Mouse (Mus musculus): ENCODE data around the gene Olfr980. TPM values are rescaled to one million over a fixed set of nuclear protein-coding genes. Genes with fewer than 3 reads are reported as not detected.

Olfr980 gene
- not detected for polyA plus RNA-seq (2014; fragmentation: Illumina TruSeq; extraction: RNeasy Lipid Tissue Mini Kit (QIAGEN cat#74804); ENCODE audit: low read depth, low replicate concordance)

DNA sequence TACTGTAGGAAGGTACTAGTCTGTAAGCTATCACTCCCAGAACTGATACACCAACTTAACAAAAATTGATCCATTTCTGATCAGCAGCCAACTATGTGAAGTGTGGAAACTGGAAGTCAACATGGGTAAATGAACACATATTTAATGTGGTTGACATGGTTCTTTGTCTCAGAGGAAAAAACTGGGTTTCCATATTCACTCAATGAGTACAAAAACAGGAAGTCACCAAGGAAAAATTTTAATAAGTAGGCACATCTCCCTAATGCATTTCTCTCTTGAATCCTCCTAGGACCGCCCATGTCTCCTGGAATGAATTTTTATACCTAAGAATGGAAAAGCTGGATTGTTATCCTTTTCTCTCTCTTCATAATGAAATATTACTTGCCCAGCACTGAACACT is at the start of gene Olfr980:
Gene Olfr980 (minus strand): TSS at position 101 of the 400 bp plus-strand sequence.

DNA sequence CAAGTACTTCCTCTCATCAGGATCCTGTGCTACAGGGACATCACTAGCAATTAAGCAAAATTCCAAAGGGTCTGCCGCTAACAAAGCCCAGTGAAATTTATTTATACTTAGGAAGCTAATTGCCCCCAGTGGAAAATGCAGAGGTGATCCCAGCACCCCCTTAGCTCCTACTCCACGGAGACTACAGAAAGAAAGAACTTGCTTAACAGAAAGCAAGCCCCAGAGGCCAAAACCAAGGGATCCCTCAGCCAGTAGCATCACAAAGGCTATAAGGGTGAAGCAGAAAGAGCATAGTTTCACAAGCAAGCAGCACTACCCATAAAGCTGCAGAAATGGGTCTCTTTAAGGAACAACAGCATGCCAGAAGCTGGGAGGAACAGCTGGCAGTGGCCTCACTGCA is 11.8 kb upstream of the Olfr980 start, which contains the start of gene Olfr981:
Gene Olfr981 (plus strand): TSS at position 301 of the 400 bp plus-strand sequence.

DNA sequence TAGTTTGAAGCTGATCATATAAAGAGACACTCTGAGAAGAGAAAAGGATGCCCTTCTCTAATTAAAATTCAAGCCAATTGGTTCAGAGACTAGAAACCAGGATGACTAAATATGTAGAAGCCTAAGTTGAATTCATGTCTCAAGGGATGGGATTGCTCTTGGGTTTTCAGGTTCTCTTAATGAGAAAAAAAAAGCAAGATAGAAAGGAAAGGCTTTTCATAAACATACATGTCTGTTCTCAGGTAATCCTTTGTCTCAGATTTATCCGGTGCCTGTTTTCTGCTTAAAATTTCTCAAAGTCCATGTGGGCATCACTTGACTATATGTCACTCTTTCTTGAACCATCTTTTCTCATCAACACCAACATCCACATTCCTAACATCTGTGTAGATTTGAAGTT is 6.0 kb downstream of the Olfr980 start, which contains the start of gene Olfr979:
Gene Olfr979 (minus strand): TSS at position 101 of the 400 bp plus-strand sequence.

DNA sequence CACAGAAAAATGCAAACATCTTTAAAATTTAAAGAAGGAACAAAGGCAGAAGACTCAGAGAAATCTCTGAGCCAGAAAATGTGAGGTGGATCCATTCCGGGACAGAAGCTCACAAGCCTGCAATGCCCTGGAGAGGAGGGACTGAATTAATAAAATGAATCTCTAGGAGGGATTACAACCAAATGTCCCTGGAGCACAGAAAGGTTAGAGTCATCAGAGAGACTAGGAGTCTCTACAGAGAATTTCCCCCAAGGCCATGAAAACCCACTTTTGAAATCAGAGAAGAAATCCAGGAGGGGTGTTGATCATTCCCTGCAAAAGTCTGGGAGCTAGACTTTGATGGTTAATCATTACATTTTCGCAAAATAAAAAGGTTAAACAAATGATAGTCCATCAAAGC is 17.6 kb downstream of the Olfr980 start, which contains the start of gene Olfr978:
Gene Olfr978 (plus strand): TSS at position 301 of the 400 bp plus-strand sequence.

DNA sequence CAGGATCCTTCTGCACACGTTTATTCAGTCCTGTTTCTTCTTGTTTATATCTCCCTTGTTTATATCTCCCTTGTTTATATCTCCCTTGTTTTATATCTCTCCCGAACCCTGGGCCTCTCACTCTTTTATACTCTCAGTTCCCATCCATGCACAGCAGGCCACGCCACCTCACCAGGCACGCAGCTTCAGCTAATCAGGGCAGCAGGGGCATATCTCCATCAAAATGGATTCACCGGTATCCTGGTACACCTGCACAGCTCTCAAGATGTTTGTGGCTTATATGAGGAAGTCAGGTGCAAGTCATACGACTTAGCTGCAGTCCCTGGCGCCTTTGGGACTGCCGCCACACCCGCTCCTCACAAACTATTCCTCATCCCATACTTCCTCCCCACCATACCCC is 48.3 kb downstream of the Olfr980 start, which contains the start of gene Olfr976:
Gene Olfr976 (minus strand): TSS at position 101 of the 400 bp plus-strand sequence.

Other genes with a start within 250 kb of the Olfr980 start
- not detected for gene Olfr968, start 226.3 kb downstream of the Olfr980 start, polyA plus RNA-seq (2014; fragmentation: Illumina TruSeq; extraction: RNeasy Lipid Tissue Mini Kit (QIAGEN cat#74804); ENCODE audit: low read depth, low replicate concordance)
- not detected for gene Olfr969, start 218.6 kb downstream of the Olfr980 start, polyA plus RNA-seq (2014; fragmentation: Illumina TruSeq; extraction: RNeasy Lipid Tissue Mini Kit (QIAGEN cat#74804); ENCODE audit: low read depth, low replicate concordance)
- not detected for gene Olfr970, start 200.7 kb downstream of the Olfr980 start, polyA plus RNA-seq (2014; fragmentation: Illumina TruSeq; extraction: RNeasy Lipid Tissue Mini Kit (QIAGEN cat#74804); ENCODE audit: low read depth, low replicate concordance)
- gene Olfr971, start 172.7 kb downstream of the Olfr980 start, polyA plus RNA-seq (2014; fragmentation: Illumina TruSeq; extraction: RNeasy Lipid Tissue Mini Kit (QIAGEN cat#74804); ENCODE audit: low read depth, low replicate concordance), result not detected
- gene Olfr972, start 143.2 kb downstream of the Olfr980 start, polyA plus RNA-seq (2014; fragmentation: Illumina TruSeq; extraction: RNeasy Lipid Tissue Mini Kit (QIAGEN cat#74804); ENCODE audit: low read depth, low replicate concordance), result not detected
- not detected for gene Olfr229, start 102.2 kb downstream of the Olfr980 start, polyA plus RNA-seq (2014; fragmentation: Illumina TruSeq; extraction: RNeasy Lipid Tissue Mini Kit (QIAGEN cat#74804); ENCODE audit: low read depth, low replicate concordance)
- gene Olfr974, start 72.1 kb downstream of the Olfr980 start, polyA plus RNA-seq (2014; fragmentation: Illumina TruSeq; extraction: RNeasy Lipid Tissue Mini Kit (QIAGEN cat#74804); ENCODE audit: low read depth, low replicate concordance), result not detected
- not detected for gene Olfr975, start 57.5 kb downstream of the Olfr980 start, polyA plus RNA-seq (2014; fragmentation: Illumina TruSeq; extraction: RNeasy Lipid Tissue Mini Kit (QIAGEN cat#74804); ENCODE audit: low read depth, low replicate concordance)
- gene Olfr976, start 48.4 kb downstream of the Olfr980 start, polyA plus RNA-seq (2014; fragmentation: Illumina TruSeq; extraction: RNeasy Lipid Tissue Mini Kit (QIAGEN cat#74804); ENCODE audit: low read depth, low replicate concordance), result not detected
- gene Olfr978, start 17.5 kb downstream of the Olfr980 start, polyA plus RNA-seq (2014; fragmentation: Illumina TruSeq; extraction: RNeasy Lipid Tissue Mini Kit (QIAGEN cat#74804); ENCODE audit: low read depth, low replicate concordance), result not detected
- gene Olfr979, start 6.1 kb downstream of the Olfr980 start, polyA plus RNA-seq (2014; fragmentation: Illumina TruSeq; extraction: RNeasy Lipid Tissue Mini Kit (QIAGEN cat#74804); ENCODE audit: low read depth, low replicate concordance), result not detected
- gene Olfr981, start 11.9 kb upstream of the Olfr980 start, polyA plus RNA-seq (2014; fragmentation: Illumina TruSeq; extraction: RNeasy Lipid Tissue Mini Kit (QIAGEN cat#74804); ENCODE audit: low read depth, low replicate concordance), result not detected
- gene Olfr982, start 64.2 kb upstream of the Olfr980 start, polyA plus RNA-seq (2014; fragmentation: Illumina TruSeq; extraction: RNeasy Lipid Tissue Mini Kit (QIAGEN cat#74804); ENCODE audit: low read depth, low replicate concordance), result not detected
- not detected for gene Olfr983, start 84.0 kb upstream of the Olfr980 start, polyA plus RNA-seq (2014; fragmentation: Illumina TruSeq; extraction: RNeasy Lipid Tissue Mini Kit (QIAGEN cat#74804); ENCODE audit: low read depth, low replicate concordance)
- gene Olfr984, start 104.6 kb upstream of the Olfr980 start, polyA plus RNA-seq (2014; fragmentation: Illumina TruSeq; extraction: RNeasy Lipid Tissue Mini Kit (QIAGEN cat#74804); ENCODE audit: low read depth, low replicate concordance), result not detected
- not detected for gene Olfr985, start 120.6 kb upstream of the Olfr980 start, polyA plus RNA-seq (2014; fragmentation: Illumina TruSeq; extraction: RNeasy Lipid Tissue Mini Kit (QIAGEN cat#74804); ENCODE audit: low read depth, low replicate concordance)
- gene Tmem225, start 138.5 kb upstream of the Olfr980 start, polyA plus RNA-seq (2014; fragmentation: Illumina TruSeq; extraction: RNeasy Lipid Tissue Mini Kit (QIAGEN cat#74804); ENCODE audit: low read depth, low replicate concordance), result not detected
- gene Olfr986, start 171.3 kb upstream of the Olfr980 start, polyA plus RNA-seq (2014; fragmentation: Illumina TruSeq; extraction: RNeasy Lipid Tissue Mini Kit (QIAGEN cat#74804); ENCODE audit: low read depth, low replicate concordance), result not detected
- 3.2 TPM for gene Zfp202, start 182.7 kb upstream of the Olfr980 start, polyA plus RNA-seq (2014; fragmentation: Illumina TruSeq; extraction: RNeasy Lipid Tissue Mini Kit (QIAGEN cat#74804); ENCODE audit: low read depth, low replicate concordance)

Data from kidney, adult 10 weeks (tissue).